Mouse (Mus musculus) bone marrow, adult 2 months (tissue): ENCODE results near the gene Gpank1. TPM values are rescaled to one million over a fixed set of nuclear protein-coding genes. Genes with fewer than 3 reads are reported as not detected.

Experiments used
- H3K27ac ChIP-seq: fragments of 200-500 bp; 2 replicates; pipeline ENCODE4 v1.5.1; 2012; ENCODE audit warnings: low read depth, mild to moderate bottlenecking, control low read depth, inconsistent platforms, low read length; ENCODE audit not compliant: control insufficient read depth, poor library complexity, insufficient read depth
- H3K4me1 ChIP-seq: fragments of 200-500 bp; 2 replicates; pipeline ENCODE4 v1.6.1; 2011; ENCODE audit warnings: low read length; ENCODE audit not compliant: control insufficient read depth, insufficient read depth
- H3K4me3 ChIP-seq: fragments of 200-500 bp; replicated peaks from 2 replicates; pipeline ENCODE3; 2011; ENCODE audit warnings: mild to moderate bottlenecking, low read depth, low read length, control low read depth; ENCODE audit not compliant: control insufficient read depth
- CTCF ChIP-seq: fragments of 200-500 bp; IDR thresholded peaks from 2 replicates; pipeline ENCODE4 v1.5.1; 2011; ENCODE audit warnings: low read length, control low read depth; ENCODE audit not compliant: control insufficient read depth, insufficient read depth
- POLR2A ChIP-seq: fragments of 200-500 bp; IDR thresholded peaks from 2 replicates; pipeline ENCODE4 v1.6.1; 2011; ENCODE audit warnings: low read depth, mild to moderate bottlenecking, control low read depth, low read length, borderline replicate concordance; ENCODE audit not compliant: control insufficient read depth
- WGBS: fragments of 180-500 bp; shearing (Covaris S2); methylation state at CpG from one replicate; pipeline ENCODE4 v1.1.7; 2018; 5-methylcytosine and 5-hydroxymethylcytosine counted together
- polyA plus RNA-seq: library from polyadenylated mRNA; stranded (reverse); fragments of >200 nt; gene quantifications from 2 replicates; pipeline ENCODE4 v1.2.4, GENCODE M21; 2011; ENCODE audit warnings: low replicate concordance; ENCODE audit not compliant: missing spikeins, insufficient read depth, insufficient read length

Gene Gpank1
- polyA plus RNA-seq, 1 experiment = 39.0 TPM

GRCm38 (mm10) chr17:35092403-35093198 lies 28.7 kb upstream of the Gpank1 start:
- TF ChIP-seq CTCF (no peak), POLR2A (no peak)
- H3K27ac ChIP-seq = no peak overlapping the region
- no peaks in the 10 kb centered on the region; the same call in 1 of the 2 replicates for H3K4me1 ChIP-seq
- H3K4me3 ChIP-seq = no peak overlapping the region
- WGBS = 80% methylated on average over 14 of the region's 14 CpGs

GRCm38 (mm10) chr17:35094475-35095365 lies 26.5 kb upstream of the Gpank1 start:
- Histone ChIP-seq H3K27ac (no peak overlapping the region), H3K4me1 (no peaks in the 10 kb centered on the region), H3K4me3 (no peak overlapping the region)
- TF ChIP-seq POLR2A (no peak), CTCF (no peak)
- WGBS = 78% methylated on average over 15 of the region's 15 CpGs

- TF ChIP-seq CTCF (no peak), POLR2A (no peak; the same call in 1 of the 2 replicates)
- H3K4me1 ChIP-seq = no peaks in the 10 kb centered on the region
- H3K27ac ChIP-seq = no peak overlapping the region
- H3K4me3 ChIP-seq = no peak overlapping the region
- WGBS = 95% methylated on average over 12 of the region's 12 CpGs
These were observed 24.7 kb upstream of the Gpank1 start for GRCm38 (mm10) chr17:35096597-35096996.

GRCm38 (mm10) chr17:35097164-35097655 lies 24.0 kb upstream of the Gpank1 start:
- TF ChIP-seq CTCF (no peak), POLR2A (no peak)
- 87% methylated on average over 12 of the region's 12 CpGs for WGBS
- no peak overlapping the region for H3K27ac ChIP-seq
- H3K4me1 ChIP-seq = no peaks in the 10 kb centered on the region
- no peak overlapping the region for H3K4me3 ChIP-seq

- TF ChIP-seq CTCF (no peak), POLR2A (no peak)
- Histone ChIP-seq H3K27ac (no peak overlapping the region), H3K4me1 (no peaks in the 10 kb centered on the region; the same call in 1 of the 2 replicates), H3K4me3 (no peak overlapping the region)
- 85% methylated on average over 10 of the region's 10 CpGs for WGBS
These were observed 21.0 kb upstream of the Gpank1 start for GRCm38 (mm10) chr17:35100196-35100765.

GRCm38 (mm10) chr17:35101161-35101560 lies 20.1 kb upstream of the Gpank1 start:
- 91% methylated on average over 11 of the region's 11 CpGs for WGBS
- no peaks in the 10 kb centered on the region; the same call in 1 of the 2 replicates for H3K4me1 ChIP-seq
- no peak overlapping the region for H3K4me3 ChIP-seq

GRCm38 (mm10) chr17:35102299-35102698 lies 19.0 kb upstream of the Gpank1 start:
- Histone ChIP-seq H3K4me1 (no peaks in the 10 kb centered on the region; the same call in 1 of the 2 replicates), H3K4me3 (no peak overlapping the region), H3K27ac (peak overlapping the region; percentile 37; the same call in 1 of the 2 replicates)
- TF ChIP-seq POLR2A (no peak), CTCF (no peak)
- 77% methylated on average over 8 of the region's 8 CpGs for WGBS

More at GRCm38 (mm10) chr17:35101161-35101560, 20.1 kb upstream of the Gpank1 start:
- no peak for TF ChIP-seq POLR2A
- no peak for TF ChIP-seq CTCF
- H3K27ac ChIP-seq = no peak overlapping the region

- 44% methylated on average over 6 of the region's 6 CpGs for WGBS
- H3K27ac ChIP-seq = peak overlapping the region; percentile 28; the same call in 1 of the 2 replicates
- H3K4me1 ChIP-seq = no peaks in the 10 kb centered on the region; the same call in 1 of the 2 replicates
These were observed 18.0 kb upstream of the Gpank1 start for GRCm38 (mm10) chr17:35103221-35103690.

More at GRCm38 (mm10) chr17:35103221-35103690, 18.0 kb upstream of the Gpank1 start:
- H3K4me3 ChIP-seq = no peak overlapping the region
- no peak for TF ChIP-seq POLR2A
- TF ChIP-seq CTCF = no peak
